Mouse (Mus musculus) brain, embryonic 14.5 days (tissue): ENCODE data around the gene Cwc22.

Experiments used
- CTCF ChIP-seq: fragments of 200-500 bp; IDR thresholded peaks from 2 replicates; pipeline ENCODE4 v1.5.1; 2012; ENCODE audit warnings: inconsistent platforms, mild to moderate bottlenecking, moderate library complexity, borderline replicate concordance; ENCODE audit not compliant: insufficient read depth, insufficient read length; ENCODE audit errors: extremely low read depth
- POLR2A ChIP-seq: fragments of 200-500 bp; IDR thresholded peaks from 2 replicates; pipeline ENCODE4 v1.6.1; 2012; ENCODE audit warnings: mild to moderate bottlenecking, inconsistent platforms, borderline replicate concordance; ENCODE audit not compliant: poor library complexity, insufficient read depth, insufficient read length, severe bottlenecking; ENCODE audit errors: extremely low read depth

DNA sequence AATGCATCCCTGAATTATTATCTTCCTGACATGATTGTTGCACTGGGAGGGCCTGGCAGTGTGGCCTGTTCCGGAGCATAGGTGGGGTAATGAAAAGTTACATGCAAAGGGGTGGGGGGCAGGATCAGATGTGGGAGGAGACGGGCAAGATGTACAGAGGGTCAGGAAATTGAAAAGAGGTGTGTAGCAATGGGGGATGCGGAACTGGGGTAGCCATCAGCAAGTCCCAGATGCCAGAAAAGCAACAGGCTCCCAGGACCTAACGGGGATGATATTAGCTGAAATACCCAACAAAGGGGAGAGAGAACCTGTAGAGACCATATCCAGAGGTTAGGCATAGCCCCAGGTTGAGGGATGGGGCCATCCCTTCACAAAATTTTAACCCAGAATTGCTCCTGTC, 34.0 kb downstream of the Cwc22 start:
- TF ChIP-seq POLR2A (no peak), CTCF (no peak)
